ENCODE assay signal across 16 mouse cellular contexts in the genomic region with DNA sequence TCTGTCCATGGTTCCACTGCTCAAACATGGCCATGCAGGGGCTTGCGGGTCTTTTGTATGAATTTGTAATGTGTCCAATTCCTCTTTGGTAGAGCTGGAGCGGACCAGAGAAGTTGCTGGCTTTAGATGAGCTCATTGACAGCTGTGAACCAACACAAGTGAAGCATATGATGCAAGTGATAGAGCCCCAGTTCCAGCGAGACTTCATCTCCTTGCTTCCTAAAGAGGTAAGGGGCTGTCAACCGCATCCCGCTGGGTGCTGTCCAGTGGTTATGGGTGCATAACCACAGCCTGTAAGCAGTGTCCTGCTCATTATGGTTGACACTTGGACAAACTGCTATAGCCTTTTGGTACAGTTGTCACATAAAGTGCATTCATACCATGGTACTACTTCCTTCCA.
"Had no signal": no experiment of that assay in that cellular context is flagged by ENCODE, and none has a peak within 500 bp of the region (broad histone marks: within the 10 kb centered on the region; RNA-seq: fewer than 3 reads in every experiment).

No protein-coding gene starts in this region.

- H3K9ac ChIP-seq: neural tube, embryonic 13.5 days; neural tube, embryonic 15.5 days; stomach, embryonic 15.5 days had no signal

- H3K4me2 ChIP-seq: neural tube, embryonic 13.5 days; neural tube, embryonic 15.5 days; stomach, embryonic 15.5 days had no signal

- H3K27me3 ChIP-seq: neural tube, embryonic 13.5 days; neural tube, embryonic 15.5 days; stomach, embryonic 15.5 days had no signal

- H3K9me3 ChIP-seq: neural tube, embryonic 13.5 days; neural tube, embryonic 15.5 days; stomach, embryonic 15.5 days had no signal

- H3K4me3 ChIP-seq: neural tube, embryonic 13.5 days; neural tube, embryonic 15.5 days; stomach, embryonic 15.5 days had no signal

- H3K4me1 ChIP-seq: neural tube, embryonic 13.5 days; neural tube, embryonic 15.5 days; stomach, embryonic 15.5 days had no signal

- H3K27ac ChIP-seq: neural tube, embryonic 13.5 days; neural tube, embryonic 15.5 days; stomach, embryonic 15.5 days; stomach, postnatal 0 days had no signal

- H3K36me3 ChIP-seq: stomach, embryonic 15.5 days had no signal

- DNase-seq: retina, postnatal 1 day; right cerebral cortex, adult 18-20 months; right cerebral cortex, postnatal 14 days; right cerebral cortex, postnatal 25 days; right cerebral cortex, postnatal 4 days; spleen, adult 18-20 months; thymus, adult 18-20 months; thymus, adult 2 months; thymus, postnatal 14 days; thymus, postnatal 25 days; thymus, postnatal 36 days; thymus, postnatal 4 days had no signal
